Mouse (Mus musculus) midbrain, postnatal 0 days (tissue): ENCODE results near the gene Mef2c. TPM values are rescaled to one million over a fixed set of nuclear protein-coding genes. Genes with fewer than 3 reads are reported as not detected.

Experiments used
- ATAC-seq: fragments of 200-750 bp; cut with Nextera tagmentation; 2 replicates; pipeline ENCODE4 v1.8.0; 2017; ENCODE audit warnings: moderate number of reproducible peaks, mild to moderate bottlenecking, moderate TSS enrichment, moderate library complexity; ENCODE audit not compliant: low FRiP score
- DNase-seq: peaks from one replicate; pipeline ENCODE4 v3.0.0-alpha.2; 2015; ENCODE audit warnings: low spot score
- H3K27ac ChIP-seq: fragments of 300-500 bp; sonication (generic); 2 replicates; pipeline ENCODE4 v1.5.1; 2014; ENCODE audit warnings: low read depth, mild to moderate bottlenecking, low read length, mixed read lengths
- H3K27me3 ChIP-seq: fragments of 300-500 bp; sonication (generic); 2 replicates; pipeline ENCODE4 v1.6.1; 2014; ENCODE audit warnings: low read length, control low read depth, mixed read lengths; ENCODE audit not compliant: insufficient read depth
- H3K36me3 ChIP-seq: fragments of 300-500 bp; sonication (generic); 2 replicates; pipeline ENCODE4 v1.6.1; 2014; ENCODE audit warnings: low read length, control low read depth, mixed read lengths; ENCODE audit not compliant: insufficient read depth
- H3K4me1 ChIP-seq: fragments of 300-500 bp; sonication (generic); 2 replicates; pipeline ENCODE4 v1.6.1; 2014; ENCODE audit warnings: mild to moderate bottlenecking, control low read depth, antibody characterized with exemption, low read length, mixed read lengths; ENCODE audit not compliant: insufficient read depth
- H3K4me2 ChIP-seq: fragments of 300-500 bp; sonication (generic); 2 replicates; pipeline ENCODE4 v1.6.1; 2014; ENCODE audit warnings: low read depth, mild to moderate bottlenecking, low read length, mixed read lengths; ENCODE audit not compliant: poor library complexity, severe bottlenecking
- H3K4me3 ChIP-seq: fragments of 300-500 bp; sonication (generic); 2 replicates; pipeline ENCODE4 v1.5.1; 2014; ENCODE audit warnings: low read depth, mild to moderate bottlenecking, low read length, moderate library complexity
- H3K9ac ChIP-seq: fragments of 300-500 bp; sonication (generic); replicated peaks from 2 replicates; pipeline ENCODE4 v1.6.1; 2014; ENCODE audit warnings: mild to moderate bottlenecking, low read length, moderate library complexity, mixed read lengths; ENCODE audit not compliant: poor library complexity, severe bottlenecking
- H3K9me3 ChIP-seq: fragments of 300-500 bp; sonication (generic); 2 replicates; pipeline ENCODE4 v1.6.1; 2016; ENCODE audit warnings: low read length, control low read depth
- CTCF ChIP-seq: IDR thresholded peaks from 2 replicates; pipeline ENCODE4 v1.5.1; 2016; ENCODE audit warnings: antibody characterized with exemption, mild to moderate bottlenecking
- WGBS: fragments of 180-500 bp; shearing (Covaris S2); extraction: QIAGEN DNeasy Blood & Tissue Kit; methylation state at CpG from one replicate; pipeline ENCODE4 v1.1.7; 2014; 5-methylcytosine and 5-hydroxymethylcytosine counted together
- polyA plus RNA-seq: library from polyadenylated mRNA; unstranded; fragments of >200 nt; fragmentation: Nextera tagmentation; extraction: Ambion mirVana; gene quantifications from 2 replicates; pipeline ENCODE4 v1.2.1, GENCODE M21; 2015
- total RNA-seq: library from RNA; depleted of rRNA; stranded (reverse); fragments of >200 nt; gene quantifications from 2 replicates; pipeline ENCODE4 v1.2.3, GENCODE M21; 2014

Gene Mef2c
- total and polyA plus RNA-seq, 2 experiments from 2014 or later = 32.9 to 50.7 TPM

DNA sequence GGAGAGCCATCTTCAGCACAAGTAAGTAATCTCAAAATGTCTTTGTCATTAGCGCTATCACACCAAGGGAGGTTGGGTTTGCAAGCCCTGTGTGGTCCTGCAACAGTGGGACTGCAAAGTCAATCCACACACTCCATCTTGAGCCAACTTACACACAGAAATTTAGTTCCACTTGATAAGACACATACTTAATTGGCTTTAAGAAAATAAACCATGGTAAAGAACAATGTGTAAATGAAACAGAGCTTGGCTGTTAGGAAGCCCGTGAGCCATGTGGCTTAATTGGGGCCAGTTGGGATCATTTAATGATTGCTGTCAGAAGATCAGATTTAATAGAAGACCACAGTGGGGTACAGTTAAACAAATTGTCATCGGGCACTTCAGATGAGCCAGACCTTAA, 63.8 kb downstream of the Mef2c start:
- peak; percentile 31 for DNase-seq

GRCm38 (mm10) chr13:83568759-83569256, 65.0 kb downstream of the Mef2c start:
- no peaks in the 10 kb centered on the region for H3K36me3 ChIP-seq
- no peaks in the 10 kb centered on the region for H3K9me3 ChIP-seq
- H3K4me2 ChIP-seq = no peak overlapping the region
- no peak overlapping the region for H3K27ac ChIP-seq
- no peak overlapping the region for H3K9ac ChIP-seq
- 74% methylated on average over 11 of the region's 11 CpGs for WGBS
- H3K4me1 ChIP-seq = no peaks in the 10 kb centered on the region; the same call in 1 of the 2 replicates
- ATAC-seq (no peak), DNase-seq (no peak)
- no peaks in the 10 kb centered on the region for H3K27me3 ChIP-seq
- no peak overlapping the region for H3K4me3 ChIP-seq
- TF ChIP-seq CTCF = no peak

More for the DNA sequence above, 63.8 kb downstream of the Mef2c start:
- Histone ChIP-seq H3K4me3 (no peak overlapping the region), H3K9ac (no peak overlapping the region), H3K36me3 (no peaks in the 10 kb centered on the region), H3K9me3 (no peaks in the 10 kb centered on the region), H3K27ac (no peak overlapping the region), H3K4me1 (no peaks in the 10 kb centered on the region; the same call in 1 of the 2 replicates), H3K27me3 (no peaks in the 10 kb centered on the region), H3K4me2 (no peak overlapping the region)
- ATAC-seq = no peak
- TF ChIP-seq CTCF = no peak
- WGBS = 66% methylated on average over 3 of the region's 3 CpGs

GRCm38 (mm10) chr13:83571973-83572447, 68.2 kb downstream of the Mef2c start:
- no peaks in the 10 kb centered on the region for H3K27me3 ChIP-seq
- H3K4me1 ChIP-seq = no peaks in the 10 kb centered on the region; the same call in 1 of the 2 replicates
- no peak overlapping the region for H3K4me2 ChIP-seq
- H3K9me3 ChIP-seq = no peaks in the 10 kb centered on the region
- TF ChIP-seq CTCF = no peak
- WGBS = 46% methylated on average over 7 of the region's 7 CpGs
- no peaks in the 10 kb centered on the region for H3K36me3 ChIP-seq
- no peak overlapping the region for H3K4me3 ChIP-seq
- no peak overlapping the region for H3K27ac ChIP-seq
- DNase-seq = no peak
- no peak overlapping the region for H3K9ac ChIP-seq
- ATAC-seq = no peak

DNA sequence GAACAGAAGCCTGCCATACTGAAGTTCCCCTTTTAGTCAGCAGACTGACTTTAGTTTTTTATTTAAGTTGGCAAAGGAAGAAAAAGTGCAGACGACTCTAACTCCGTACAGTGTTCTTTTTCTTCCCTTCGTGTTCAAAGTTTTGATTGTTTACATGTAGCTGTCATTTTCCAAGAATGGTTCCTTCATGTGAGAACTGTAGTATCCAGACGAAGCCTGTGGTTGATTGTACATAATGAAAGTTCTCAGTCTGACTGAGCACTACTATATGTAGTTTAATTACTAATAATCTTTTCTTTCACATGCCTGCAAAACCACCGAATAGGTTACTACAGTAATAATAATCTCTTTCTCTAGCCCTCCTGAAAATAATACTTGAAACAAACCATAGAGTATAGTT, 68.6 kb downstream of the Mef2c start:
- 82% methylated on average over 5 of the region's 5 CpGs for WGBS
- Histone ChIP-seq H3K4me1 (no peaks in the 10 kb centered on the region), H3K4me3 (no peak overlapping the region), H3K27me3 (no peaks in the 10 kb centered on the region), H3K36me3 (no peaks in the 10 kb centered on the region), H3K4me2 (no peak overlapping the region), H3K9me3 (no peaks in the 10 kb centered on the region), H3K9ac (no peak overlapping the region), H3K27ac (no peak overlapping the region)
- no peak for DNase-seq
- ATAC-seq = no peak
- no peak for TF ChIP-seq CTCF

DNA sequence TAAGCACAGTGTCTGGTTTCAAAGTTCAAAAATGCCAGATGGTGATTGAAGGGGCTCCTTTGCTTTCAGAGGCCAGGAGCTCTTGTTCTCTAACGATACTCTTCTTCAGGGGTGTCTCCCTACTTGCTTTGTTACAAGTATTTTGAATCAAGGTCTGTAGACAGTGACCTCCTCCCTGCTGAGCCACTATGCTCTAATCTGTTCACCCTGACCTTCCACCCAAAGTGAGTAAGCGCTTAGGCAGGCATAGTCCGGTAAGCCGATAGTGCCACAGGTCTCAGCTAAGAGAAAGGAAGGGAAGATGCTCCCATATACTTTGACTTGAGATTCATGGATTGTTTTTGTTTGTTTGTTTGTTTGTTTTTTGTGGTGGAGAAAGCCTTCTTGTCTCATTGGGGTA, 69.5 kb downstream of the Mef2c start:
- TF ChIP-seq CTCF = no peak
- no peaks in the 10 kb centered on the region for H3K4me1 ChIP-seq
- no peak overlapping the region for H3K9ac ChIP-seq
- H3K27me3 ChIP-seq = no peaks in the 10 kb centered on the region
- no peak overlapping the region for H3K27ac ChIP-seq
- DNase-seq (no peak), ATAC-seq (no peak)
- no peaks in the 10 kb centered on the region for H3K36me3 ChIP-seq
- H3K4me2 ChIP-seq = no peak overlapping the region
- no peak overlapping the region for H3K4me3 ChIP-seq
- no peaks in the 10 kb centered on the region for H3K9me3 ChIP-seq
- 61% methylated on average over 4 of the region's 4 CpGs for WGBS

DNA sequence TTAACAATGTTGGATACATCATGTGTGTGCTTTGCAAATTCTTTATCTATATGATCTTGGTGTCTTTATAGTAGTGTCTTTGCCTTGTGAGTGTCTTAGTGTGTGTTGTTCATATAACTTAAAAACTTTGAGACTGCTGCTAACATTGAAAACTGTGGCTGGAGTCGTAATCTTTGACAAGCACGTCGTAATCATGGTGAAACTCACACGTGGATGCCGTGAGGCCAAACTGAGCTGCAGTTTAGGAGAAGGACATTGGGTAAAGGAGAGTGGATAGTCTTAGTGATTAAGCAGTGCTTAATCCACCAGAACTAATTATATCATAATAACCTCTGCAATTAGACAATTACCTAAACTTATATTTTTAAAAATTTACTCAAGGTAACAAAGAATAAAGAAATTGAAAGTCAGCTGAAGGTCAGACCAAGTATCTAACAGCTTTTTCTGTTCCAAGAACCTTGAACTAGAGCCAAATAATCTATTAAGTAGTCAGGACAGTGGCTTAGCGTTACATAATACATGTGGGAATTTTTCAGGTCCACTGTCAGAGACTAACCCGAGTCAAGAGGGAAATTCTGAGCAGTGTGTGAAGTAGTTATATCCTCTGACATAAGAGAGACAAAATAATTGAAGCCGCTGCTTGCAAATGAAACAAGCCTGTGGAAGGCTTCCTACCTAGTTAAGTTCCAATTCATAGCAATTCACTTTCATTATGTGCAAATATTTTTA, 70.2 kb downstream of the Mef2c start:
- H3K27me3 ChIP-seq = no peaks in the 10 kb centered on the region
- ATAC-seq (no peak), DNase-seq (no peak)
- no peak overlapping the region for H3K4me2 ChIP-seq
- no peak for TF ChIP-seq CTCF
- no peak overlapping the region for H3K4me3 ChIP-seq
- H3K36me3 ChIP-seq = no peaks in the 10 kb centered on the region
- no peak overlapping the region for H3K9ac ChIP-seq
- no peak overlapping the region for H3K27ac ChIP-seq
- 43% methylated on average over 8 of the region's 8 CpGs for WGBS
- H3K9me3 ChIP-seq = no peaks in the 10 kb centered on the region
- H3K4me1 ChIP-seq = no peaks in the 10 kb centered on the region
